Mouse (Mus musculus) ES-E14 (cell line): ENCODE results near the gene Psen1. TPM values are rescaled to one million over a fixed set of nuclear protein-coding genes. Genes with fewer than 3 reads are reported as not detected.

Experiments used
- DNase-seq: peaks from one replicate; pipeline ENCODE4 v3.0.0-alpha.2; 2013; ENCODE audit warnings: low read depth, low spot score
- H3K27ac ChIP-seq: 2 replicates; pipeline ENCODE4 v1.5.1; 2012; ENCODE audit warnings: low read depth, mild to moderate bottlenecking, low read length, moderate library complexity, mixed read lengths; ENCODE audit not compliant: poor library complexity, insufficient read depth, severe bottlenecking
- H3K36me3 ChIP-seq: 2 replicates; pipeline ENCODE4 v1.6.1; 2012; ENCODE audit warnings: mild to moderate bottlenecking, low read length, moderate library complexity, mixed read lengths; ENCODE audit not compliant: control insufficient read depth, poor library complexity, insufficient read depth, severe bottlenecking
- H3K4me1 ChIP-seq, 2 experiments: fragments of 150-350 bp in 1 of 2; sonication (generic) in 1 of 2; 2 replicates each; pipeline ENCODE4 v1.6.1; 2012; ENCODE audit warnings: low read length in 2 of 2, mild to moderate bottlenecking in 1 of 2, mixed read lengths in 1 of 2; ENCODE audit not compliant: control insufficient read depth in 2 of 2, insufficient read depth in 2 of 2, poor library complexity in 1 of 2
- H3K4me3 ChIP-seq, 2 experiments: fragments of 150-350 bp in 1 of 2; sonication (generic) in 1 of 2; 2 replicates each; pipeline ENCODE4 v1.5.1; 2012; ENCODE audit warnings: low read length in 2 of 2, low read depth in 1 of 2, mild to moderate bottlenecking in 1 of 2, mixed read lengths in 1 of 2; ENCODE audit not compliant: insufficient read depth in 1 of 2, poor library complexity in 1 of 2, severe bottlenecking in 1 of 2
- H3K9ac ChIP-seq: 2 replicates; pipeline ENCODE4 v1.6.1; 2012; ENCODE audit warnings: low read depth, mild to moderate bottlenecking, low read length, mixed read lengths; ENCODE audit not compliant: poor library complexity, insufficient read depth, severe bottlenecking
- H3K9me3 ChIP-seq: fragments of 150-350 bp; sonication (generic); 2 replicates; pipeline ENCODE4 v1.6.1; 2012; ENCODE audit warnings: low read depth, mild to moderate bottlenecking, low read length; ENCODE audit not compliant: control insufficient read depth, insufficient read depth
- CHD2 ChIP-seq: IDR thresholded peaks from 2 replicates; pipeline ENCODE4 v1.6.1; 2014; ENCODE audit warnings: mild to moderate bottlenecking, low read depth, low read length, inconsistent platforms
- HCFC1 ChIP-seq: IDR thresholded peaks from 2 replicates; pipeline ENCODE4 v1.6.1; 2012; ENCODE audit warnings: low read length, inconsistent platforms, borderline replicate concordance; ENCODE audit not compliant: insufficient read depth
- MAFK ChIP-seq: IDR thresholded peaks from 2 replicates; pipeline ENCODE4 v1.6.1; 2014; ENCODE audit warnings: mild to moderate bottlenecking, low read depth, low read length, inconsistent platforms; ENCODE audit not compliant: insufficient read depth
- ZC3H11A ChIP-seq: IDR thresholded peaks from 2 replicates; pipeline ENCODE4 v1.6.1; 2012; ENCODE audit warnings: low read depth, mild to moderate bottlenecking, inconsistent platforms, low read length, borderline replicate concordance
- ZNF384 ChIP-seq: IDR thresholded peaks from 2 replicates; pipeline ENCODE4 v1.6.1; 2012; ENCODE audit warnings: low read depth, low read length, inconsistent platforms
- in situ Hi-C, 2 experiments: fragments of 600-800 bp; cut with MboI; formaldehyde crosslinking; loops; one replicate each; pipeline ENCODE4 v1.15.1; 2025; ENCODE audit warnings: low sequenced_read_pairs in 2 of 2, inconsistent platforms in 1 of 2; ENCODE audit not compliant: unreplicated experiment in 2 of 2
- total RNA-seq: library from RNA; depleted of rRNA; stranded (reverse); fragments of 300-350 nt; gene quantifications from 2 replicates; pipeline ENCODE4 v1.2.3, GENCODE M21; 2012

Psen1 gene
- total RNA-seq, 1 experiment: 74.2 TPM

DNA sequence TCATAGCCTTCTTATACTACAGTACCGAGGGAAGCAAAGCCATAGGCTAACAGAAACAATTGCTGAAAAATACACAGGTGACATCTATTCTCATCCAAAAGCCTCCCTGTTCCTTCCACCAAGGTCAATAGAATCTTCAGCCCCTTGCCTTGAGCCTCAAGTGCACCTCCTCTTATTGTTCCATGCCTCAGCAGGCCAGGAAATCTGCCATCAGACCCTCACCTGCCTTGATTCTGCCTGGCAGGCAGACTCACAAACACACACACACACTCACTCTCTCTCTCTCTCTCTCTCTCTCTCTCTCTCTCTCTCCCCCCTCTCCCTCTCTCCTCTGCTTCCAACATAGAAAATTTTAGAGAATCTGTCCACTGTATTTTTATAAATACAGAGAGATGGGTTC is 31.5 kb downstream of the Psen1 start:
- Histone ChIP-seq H3K27ac (peak overlapping the region; percentile 63; the same call in 1 of the 2 replicates), H3K9me3 (no peaks in the 10 kb centered on the region), H3K4me3 (no peak overlapping the region), H3K36me3 (peaks cover 17% of the 10 kb centered on the region), H3K9ac (no peak overlapping the region), H3K4me1 (peaks cover 0 to 3% of the 10 kb centered on the region in 2 experiments; a peak in 1 of 4 replicates)
- DNase-seq: peak; percentile 11
- TF ChIP-seq MAFK: no peak
- TF ChIP-seq ZNF384: no peak
- TF ChIP-seq CHD2: no peak
- no peak for TF ChIP-seq HCFC1
- no peak for TF ChIP-seq ZC3H11A
- in situ Hi-C loops: no loop called here

DNA sequence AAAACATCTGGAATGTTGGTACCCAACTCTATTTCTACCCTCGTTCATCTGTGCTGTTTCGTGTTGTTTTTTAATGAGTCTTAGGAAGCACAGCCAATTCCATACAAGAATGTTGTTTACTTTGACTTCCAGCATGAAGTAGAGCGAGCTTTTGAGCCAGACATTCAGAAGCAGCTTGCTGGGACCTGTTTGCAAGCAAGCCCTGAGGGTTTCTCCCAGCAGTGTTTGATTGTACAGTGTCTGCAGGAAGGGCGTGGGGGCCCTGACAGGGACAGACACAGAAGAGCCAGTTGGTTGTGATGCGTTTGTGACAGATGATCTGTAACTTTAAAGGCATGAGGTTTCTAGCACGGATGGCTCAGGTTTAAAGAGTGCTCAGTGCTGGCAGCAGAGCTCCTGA is 33.3 kb downstream of the Psen1 start:
- H3K4me1 ChIP-seq: peaks cover 0 to 3% of the 10 kb centered on the region in 2 experiments; a peak in 1 of 4 replicates
- H3K36me3 ChIP-seq: peaks cover 17% of the 10 kb centered on the region
- in situ Hi-C loops: no loop called here
- no peaks in the 10 kb centered on the region for H3K9me3 ChIP-seq
- peak overlapping the region; percentile 59; the same call in 1 of the 2 replicates for H3K27ac ChIP-seq
- H3K4me3 ChIP-seq: no peak overlapping the region
- no peak overlapping the region; the same call in 1 of the 2 replicates for H3K9ac ChIP-seq
- TF ChIP-seq ZC3H11A (no peak), HCFC1 (no peak), ZNF384 (no peak), MAFK (no peak), CHD2 (no peak)
- peak; percentile 11 for DNase-seq

DNA sequence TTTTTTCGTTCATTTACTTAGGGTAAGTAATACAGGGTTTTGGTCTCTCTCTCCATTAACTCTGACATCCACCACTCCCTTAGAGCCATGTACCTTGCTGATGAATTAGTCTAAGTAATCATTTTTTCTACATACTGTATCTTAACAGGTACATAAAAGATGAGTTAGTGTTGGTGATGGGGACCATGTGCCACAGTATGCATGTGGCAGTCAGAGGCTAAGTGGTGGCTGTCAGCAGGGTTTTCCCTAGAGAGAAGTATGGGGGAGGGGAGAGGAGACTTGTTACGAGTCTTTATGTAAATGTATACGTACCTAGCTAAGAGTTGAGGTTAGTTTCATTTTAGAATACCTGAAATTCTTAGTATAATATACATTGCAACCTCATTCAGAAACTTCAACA is 35.1 kb downstream of the Psen1 start:
- no peak overlapping the region for H3K4me3 ChIP-seq
- peaks cover 0 to 3% of the 10 kb centered on the region in 2 experiments; a peak in 1 of 4 replicates for H3K4me1 ChIP-seq
- DNase-seq: no peak
- no peaks in the 10 kb centered on the region for H3K9me3 ChIP-seq
- peaks cover 14% of the 10 kb centered on the region for H3K36me3 ChIP-seq
- no peak overlapping the region for H3K9ac ChIP-seq
- TF ChIP-seq MAFK: no peak
- TF ChIP-seq CHD2: no peak
- TF ChIP-seq ZNF384: no peak
- no peak for TF ChIP-seq ZC3H11A
- in situ Hi-C loops: no loop called here
- no peak overlapping the region for H3K27ac ChIP-seq

DNA sequence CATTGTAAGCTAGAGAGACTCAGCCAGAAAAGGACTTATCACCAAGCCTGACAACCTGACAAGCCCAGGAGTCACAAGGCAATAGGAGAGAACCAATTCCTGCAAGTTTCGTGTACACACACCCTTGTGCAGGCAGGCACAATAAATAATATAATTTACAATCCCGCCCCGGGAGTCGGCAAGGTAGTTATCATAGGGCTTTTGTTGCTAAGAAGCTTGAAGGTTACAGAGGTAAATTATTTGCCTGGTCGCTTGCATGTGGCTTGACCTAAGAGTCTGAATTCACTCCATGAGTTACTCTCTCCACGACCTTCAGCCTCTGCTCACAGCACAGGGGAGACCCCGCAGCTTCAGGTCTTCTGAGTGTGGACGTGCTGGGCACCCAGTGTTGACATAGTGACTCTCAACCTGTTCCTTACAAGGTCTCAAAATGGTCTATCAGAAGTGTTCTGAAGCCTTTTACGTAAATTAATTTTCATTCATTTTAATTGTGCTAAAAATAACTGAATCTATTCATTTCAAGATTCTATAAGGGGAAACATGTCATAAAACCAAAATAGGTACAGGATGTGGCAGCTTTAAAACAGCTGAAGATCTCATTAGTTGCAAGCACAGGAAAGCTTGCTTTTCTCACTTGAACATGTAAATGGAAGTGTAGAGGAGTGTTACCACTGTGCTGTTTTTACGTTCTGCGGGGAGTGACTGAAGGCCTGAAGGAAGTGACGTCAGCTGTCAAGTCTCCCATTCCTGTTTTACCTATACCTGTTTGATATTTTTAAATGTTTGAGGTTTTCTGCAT is 38.8 kb downstream of the Psen1 start:
- DNase-seq: no peak
- TF ChIP-seq ZC3H11A (no peak), ZNF384 (no peak), MAFK (no peak), HCFC1 (no peak), CHD2 (no peak)
- no peak overlapping the region for H3K27ac ChIP-seq
- H3K4me1 ChIP-seq: no peaks in the 10 kb centered on the region
- no peak overlapping the region for H3K9ac ChIP-seq
- peaks cover 34% of the 10 kb centered on the region for H3K36me3 ChIP-seq
- H3K4me3 ChIP-seq: no peak overlapping the region
- in situ Hi-C loops: no loop called here
- H3K9me3 ChIP-seq: no peaks in the 10 kb centered on the region

DNA sequence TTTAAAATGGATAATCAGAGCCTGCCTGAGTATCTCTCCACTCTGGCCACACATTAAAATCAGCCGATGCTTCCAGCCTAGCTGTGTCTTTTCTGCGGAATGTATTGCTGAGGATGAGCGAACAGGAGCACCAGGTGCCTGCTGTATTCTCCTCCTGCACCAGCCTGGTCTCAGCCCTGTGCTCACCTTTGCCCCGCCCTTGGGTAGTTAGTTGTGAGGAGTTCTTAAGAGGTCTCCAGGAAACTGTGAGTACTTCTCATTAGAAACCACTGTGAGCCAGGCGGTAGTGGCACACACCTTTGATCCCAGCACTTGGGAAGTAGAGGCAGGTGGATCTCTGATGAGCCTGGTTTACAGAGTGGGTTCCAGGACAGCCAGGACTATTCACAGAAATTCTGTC is 44.3 kb downstream of the Psen1 start:
- Histone ChIP-seq H3K4me1 (peaks cover 0 to 2% of the 10 kb centered on the region in 2 experiments; a peak in 1 of 4 replicates), H3K4me3 (no peak overlapping the region), H3K36me3 (peaks cover 36% of the 10 kb centered on the region), H3K9ac (no peak overlapping the region), H3K9me3 (no peaks in the 10 kb centered on the region), H3K27ac (no peak overlapping the region)
- in situ Hi-C loops: no loop called here
- DNase-seq: no peak
- no peak for TF ChIP-seq ZC3H11A
- TF ChIP-seq MAFK: no peak
- no peak for TF ChIP-seq ZNF384
